Mouse (Mus musculus) cerebral cortex, adult 2 months (tissue): ENCODE measurements around the gene Ddx5.

ENCODE experiments used
- WGBS: fragments of 180-500 bp; shearing (Covaris S2); methylation state at CpG from one replicate; pipeline ENCODE4 v1.1.7; 2018; 5-methylcytosine and 5-hydroxymethylcytosine counted together

The Ddx5 gene

DNA sequence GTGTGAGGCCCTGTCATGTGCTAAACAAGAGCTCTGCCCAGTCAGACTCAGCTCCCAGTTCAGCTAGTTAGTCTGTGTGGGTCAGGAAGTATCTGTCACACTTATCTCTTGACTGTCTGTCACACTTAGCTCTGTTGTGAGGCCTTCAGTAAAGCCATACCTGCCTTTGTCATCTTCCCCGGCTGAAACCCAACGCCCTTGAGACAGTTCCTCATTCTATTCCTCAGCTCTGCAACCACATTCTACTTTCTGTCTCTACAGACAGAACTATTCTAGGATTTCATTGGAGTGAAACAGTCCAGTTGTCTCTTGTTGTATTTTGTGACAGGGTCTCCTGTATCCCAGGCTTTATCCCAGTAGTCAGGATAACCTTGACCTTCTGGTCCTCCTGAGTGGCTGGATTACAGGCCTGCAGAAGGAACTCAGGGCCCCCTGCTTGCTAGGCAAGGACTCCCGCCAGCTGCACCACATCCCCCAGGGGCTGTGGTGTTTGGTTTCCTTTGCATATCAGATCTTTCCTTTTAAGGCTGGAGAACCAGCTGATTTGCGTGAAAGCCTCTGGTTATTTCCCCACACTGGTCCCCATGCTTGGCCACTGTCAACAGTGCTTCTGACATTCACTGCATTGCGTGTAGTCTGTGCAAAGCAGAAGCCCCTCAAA is 26.7 kb downstream of the Ddx5 start:
- 77% methylated on average over 5 of the region's 5 CpGs for WGBS

DNA sequence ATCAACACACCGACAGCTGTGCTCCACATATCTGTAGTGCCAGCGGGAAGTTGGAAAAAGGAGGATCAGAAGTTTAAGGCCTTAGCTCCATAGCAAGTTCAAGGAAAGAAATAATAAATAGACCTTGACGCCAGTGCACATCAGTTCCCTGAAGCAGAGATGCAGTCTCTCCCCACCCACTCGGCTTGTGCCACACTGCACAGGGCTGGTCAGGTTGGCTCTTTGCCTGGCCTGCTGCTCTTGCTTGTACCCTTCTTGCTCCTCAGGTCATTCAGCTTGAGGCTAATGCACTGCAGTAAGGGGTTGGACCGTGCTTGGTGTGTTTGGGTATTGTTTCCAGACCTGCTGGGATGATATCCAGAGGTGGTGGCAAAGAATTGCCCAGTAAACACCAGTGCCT is 28.5 kb downstream of the Ddx5 start:
- 90% methylated on average over 5 of the region's 5 CpGs for WGBS

DNA sequence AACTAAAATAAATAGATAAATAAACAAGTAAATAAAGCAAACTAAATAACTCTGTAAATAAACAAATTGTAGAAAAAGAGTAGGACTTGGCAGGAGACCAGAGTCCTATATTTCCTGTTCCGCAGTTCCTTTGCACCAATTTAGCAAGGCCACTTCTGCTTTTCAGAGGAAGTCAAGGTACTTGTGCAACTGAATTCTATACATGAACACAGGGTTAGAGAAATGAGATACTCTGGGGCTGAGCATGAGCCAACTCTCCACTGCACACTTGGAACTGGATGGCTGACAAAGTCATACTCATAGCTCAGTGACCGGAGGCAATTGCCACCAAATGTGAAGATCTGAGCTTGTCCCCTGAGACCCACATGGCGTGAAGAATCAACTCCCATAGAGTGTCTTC is 30.0 kb downstream of the Ddx5 start:
- WGBS, result 92% methylated on average over 3 of the region's 3 CpGs

DNA sequence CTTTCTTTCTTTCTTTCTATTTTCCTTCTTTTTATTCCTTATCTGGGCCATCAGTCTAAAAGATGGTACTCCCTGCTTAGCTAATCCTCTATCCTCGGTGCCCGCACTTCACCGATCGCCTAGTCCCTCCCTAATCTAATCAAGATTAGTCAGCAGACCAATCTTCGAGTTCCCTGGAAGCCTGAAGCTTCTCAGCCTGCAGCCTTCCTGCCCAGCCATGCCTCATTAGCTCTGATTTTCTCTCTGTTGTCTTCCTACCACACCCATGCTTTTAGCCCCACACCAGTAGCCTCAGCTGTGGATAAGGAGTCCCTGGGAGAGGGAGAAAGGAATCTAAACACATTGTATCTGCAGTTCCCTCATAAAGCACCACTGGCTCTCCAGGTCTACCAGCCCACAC is 33.4 kb downstream of the Ddx5 start:
- 44% methylated on average over 5 of the region's 5 CpGs for WGBS

DNA sequence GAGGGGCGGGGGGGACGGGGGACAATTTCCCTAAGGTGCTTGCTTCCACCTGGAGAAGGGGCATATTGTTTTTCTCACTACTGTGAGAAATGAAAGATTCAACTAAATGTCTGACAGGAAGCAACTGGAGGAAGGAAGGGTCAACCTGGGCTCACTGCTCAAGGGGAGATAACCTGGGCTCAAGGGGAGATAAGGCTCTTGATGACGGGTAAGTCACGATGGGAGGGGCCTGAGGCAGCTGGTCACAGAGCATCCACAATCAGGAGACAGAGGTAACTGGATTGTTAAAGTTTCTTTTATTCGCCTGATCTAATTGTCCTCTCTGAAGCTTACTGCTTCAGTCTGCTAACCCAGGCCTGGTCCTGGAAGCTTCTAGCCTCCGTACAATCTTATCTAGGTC is 35.7 kb downstream of the Ddx5 start:
- WGBS, result 92% methylated on average over 6 of the region's 6 CpGs

DNA sequence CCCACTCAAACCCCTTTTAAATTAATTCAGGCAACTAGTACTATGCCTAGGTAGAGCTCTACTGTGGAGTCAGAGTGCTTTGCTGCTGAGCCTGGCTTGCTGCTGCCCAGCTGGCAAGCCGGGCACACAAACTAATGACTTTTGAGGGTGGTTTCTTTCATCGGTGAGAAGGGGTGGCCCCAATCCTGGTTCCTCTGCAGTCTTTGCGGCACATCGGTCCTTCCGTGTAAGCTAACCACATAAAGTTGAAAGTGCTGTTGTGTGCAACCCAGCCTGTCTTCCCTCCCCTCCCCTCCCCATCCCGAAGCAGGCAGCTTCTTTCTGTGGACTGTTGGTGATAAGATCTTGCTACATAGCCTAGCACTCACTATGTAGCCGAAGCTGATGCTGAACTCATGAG is 36.9 kb downstream of the Ddx5 start:
- 81% methylated on average over 7 of the region's 7 CpGs for WGBS

DNA sequence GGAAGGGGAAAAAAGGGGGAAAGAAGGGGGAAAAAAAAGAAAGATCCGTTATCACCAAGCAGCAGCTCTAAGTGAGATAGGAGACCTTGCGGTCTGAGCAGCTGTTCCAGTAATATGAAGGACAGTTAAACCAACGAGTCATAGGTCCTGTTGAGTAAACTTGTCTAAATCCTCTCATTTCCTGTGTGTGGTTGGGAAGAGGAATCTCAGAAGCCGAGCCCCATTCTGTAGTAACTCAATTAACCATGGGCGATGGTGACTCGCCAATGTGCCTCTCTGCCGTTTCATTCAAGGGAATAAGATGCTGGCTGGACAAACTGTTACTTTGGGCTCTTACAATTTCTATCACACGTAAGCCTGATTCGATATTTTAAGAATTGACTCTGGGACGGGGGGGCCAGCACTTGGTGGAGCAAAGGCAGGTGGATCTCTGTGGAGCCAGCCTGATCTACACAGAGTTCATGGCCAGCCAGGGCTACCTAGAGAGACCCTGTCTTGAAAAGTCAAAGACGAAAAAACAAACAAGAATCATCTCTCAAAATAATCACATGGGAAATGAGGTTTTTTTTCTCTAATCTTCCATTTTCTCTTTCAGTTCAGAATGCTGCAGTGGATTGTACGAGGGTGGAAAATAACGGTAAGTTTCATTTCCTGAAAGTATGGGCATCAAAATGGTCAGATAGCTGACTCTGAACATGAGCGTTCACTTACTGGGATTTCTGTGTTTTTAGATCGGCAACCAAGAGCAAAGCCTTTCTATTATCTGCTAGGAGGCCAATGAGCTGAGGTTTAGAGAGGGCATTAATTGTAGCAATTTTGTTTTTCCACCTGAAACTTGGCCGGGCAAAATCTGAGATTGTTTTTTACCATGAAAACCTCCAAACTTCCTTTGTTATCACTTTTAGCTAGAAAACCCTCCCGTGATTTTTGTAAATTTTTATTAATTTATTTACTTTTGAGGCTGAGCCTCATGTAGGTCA is 37.7 kb downstream of the Ddx5 start, which contains the start of gene Milr1:
TSS of gene Milr1 (plus strand) at position 188 of the 980 bp plus-strand sequence.
- WGBS, result 84% methylated on average over 17 of the region's 17 CpGs

DNA sequence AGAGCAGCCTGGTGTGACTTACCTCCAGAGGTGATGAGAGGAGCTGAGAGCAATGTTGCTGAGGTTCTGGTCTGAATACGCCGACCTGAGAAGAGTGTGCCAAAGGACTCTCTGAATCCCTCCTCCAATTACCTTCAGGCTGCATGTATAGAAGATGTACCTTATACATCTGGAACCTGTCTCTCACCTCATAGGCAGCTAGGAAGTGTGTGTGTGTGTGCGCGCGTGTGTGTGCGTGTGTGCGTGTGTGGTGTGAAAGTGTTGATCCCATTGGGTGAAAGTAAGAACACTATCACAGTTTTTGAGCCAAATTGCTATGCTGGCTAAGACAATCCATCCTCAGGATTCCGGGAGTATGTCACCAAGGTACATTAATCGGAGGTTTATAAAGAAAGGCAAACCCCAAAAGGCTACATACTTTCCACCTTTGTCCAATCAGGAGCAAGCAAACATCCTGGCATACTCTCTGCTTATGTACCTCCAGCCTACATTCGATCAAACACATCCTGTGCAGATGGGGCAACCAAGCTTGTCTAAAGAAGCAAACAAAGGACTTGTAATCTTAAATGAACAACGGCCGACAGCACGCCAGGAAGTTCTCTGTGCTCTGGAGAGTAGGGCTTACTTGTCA is 38.7 kb downstream of the Ddx5 start, which contains the start of gene Pecam1:
TSS of gene Pecam1 (minus strand) at position 508 of the 631 bp plus-strand sequence.
- 84% methylated on average over 13 of the region's 13 CpGs for WGBS

DNA sequence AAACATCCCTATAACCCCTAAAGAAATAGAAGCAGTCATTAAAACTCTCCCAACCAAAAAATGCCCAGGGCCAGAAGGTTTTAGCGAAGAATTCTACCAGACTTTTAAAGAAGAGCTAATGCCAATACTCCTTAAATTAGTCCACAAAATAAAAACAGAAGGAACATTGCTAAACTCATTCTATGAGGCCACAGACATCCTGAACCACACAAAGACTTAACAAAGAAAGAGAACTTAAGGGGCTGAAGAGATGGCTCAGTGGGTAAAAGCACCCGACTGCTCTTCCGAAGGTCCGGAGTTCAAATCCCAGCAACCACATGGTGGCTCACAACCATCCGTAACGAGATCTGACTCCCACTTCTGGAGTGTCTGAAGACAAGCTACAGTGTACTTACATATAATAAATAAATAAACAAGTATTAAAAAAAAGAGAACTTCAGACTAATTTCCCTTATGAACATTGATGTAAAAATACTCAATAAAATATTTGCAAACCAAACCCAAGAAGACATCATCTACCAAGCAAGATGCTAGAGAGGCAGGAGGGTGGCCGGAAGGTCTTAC is 39.3 kb downstream of the Ddx5 start:
- WGBS, result 93% methylated on average over 7 of the region's 7 CpGs

DNA sequence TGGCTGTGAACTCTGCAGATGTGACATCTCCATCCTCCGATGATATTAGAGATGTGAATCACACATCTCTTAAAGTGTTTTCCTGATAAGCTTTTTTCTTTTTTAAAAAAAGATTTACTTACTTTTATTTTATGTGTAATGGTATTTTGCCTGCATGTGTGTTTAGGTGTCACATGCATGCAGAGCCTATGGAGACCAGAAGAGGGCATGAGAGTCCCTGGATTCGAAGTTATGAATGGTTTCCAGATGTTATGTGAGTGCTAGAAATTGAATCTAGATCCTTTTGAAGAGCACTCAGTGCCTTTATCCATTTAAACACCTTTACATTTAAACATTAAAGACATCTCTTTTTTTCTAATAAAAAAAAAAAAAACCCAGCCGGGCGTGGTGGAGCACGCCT is 44.0 kb downstream of the Ddx5 start:
- 90% methylated on average over 5 of the region's 5 CpGs for WGBS

DNA sequence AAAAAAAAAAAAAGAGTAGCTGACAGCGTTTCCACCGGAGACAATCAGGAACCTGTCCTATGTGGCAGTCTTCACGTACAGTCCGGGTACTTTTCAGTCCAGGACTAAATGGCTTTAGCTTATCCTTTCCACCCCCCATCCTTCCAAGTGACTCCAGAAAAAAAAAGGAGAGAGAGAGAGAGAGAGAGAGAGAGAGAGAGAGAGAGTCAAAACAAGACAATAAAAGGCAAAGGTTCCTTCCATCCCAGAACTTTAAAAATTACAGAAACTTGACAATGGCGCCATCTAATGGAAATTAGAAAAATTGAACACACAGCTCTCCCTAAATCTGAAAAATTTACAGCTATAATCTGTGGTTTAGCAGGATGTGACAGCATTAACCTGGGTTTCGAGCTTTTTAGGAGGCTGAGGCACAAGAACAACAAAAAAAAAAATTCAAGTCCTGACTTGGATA is 46.6 kb downstream of the Ddx5 start:
- 41% methylated on average over 6 of the region's 6 CpGs for WGBS

DNA sequence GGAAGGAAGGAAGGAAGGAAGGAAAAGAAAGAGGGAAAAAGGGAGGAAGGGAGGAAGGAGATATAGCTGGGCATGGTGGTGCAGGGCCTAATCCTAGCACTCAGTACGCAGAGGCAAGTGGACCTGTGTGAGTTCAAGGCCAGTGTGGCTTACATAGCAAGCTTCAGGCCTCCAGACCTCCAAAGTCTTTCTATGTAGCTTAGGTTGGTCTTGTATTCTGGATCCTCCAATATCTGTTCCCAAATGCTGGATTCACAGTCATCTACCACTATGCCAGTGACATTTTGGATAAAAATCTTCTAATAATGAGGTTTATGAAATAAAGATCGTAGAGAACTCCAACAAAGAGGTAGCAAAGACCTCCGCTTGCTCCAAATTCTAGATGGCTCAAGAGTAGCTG is 47.2 kb downstream of the Ddx5 start:
- 95% methylated on average over 3 of the region's 3 CpGs for WGBS

DNA sequence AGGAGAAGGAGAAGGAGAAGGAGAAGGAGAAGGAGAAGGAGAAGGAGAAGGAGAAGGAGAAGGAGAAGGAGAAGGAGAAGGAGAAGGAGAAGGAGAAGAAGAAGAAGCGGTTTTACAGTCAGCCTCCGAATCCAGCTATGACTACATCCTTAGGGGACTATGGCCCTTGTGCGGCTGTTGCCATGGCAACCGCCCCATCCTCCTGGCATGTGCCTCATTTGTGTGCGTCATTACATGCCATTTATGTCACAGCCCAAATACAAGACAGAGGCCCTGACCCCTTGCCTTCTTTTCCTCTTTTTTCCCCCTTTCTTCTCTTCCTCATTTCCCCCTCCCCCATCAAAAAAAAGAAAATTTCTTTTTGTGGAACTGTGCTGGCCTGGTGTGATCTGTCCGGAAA is 47.8 kb downstream of the Ddx5 start:
- WGBS, result 48% methylated on average over 6 of the region's 6 CpGs

DNA sequence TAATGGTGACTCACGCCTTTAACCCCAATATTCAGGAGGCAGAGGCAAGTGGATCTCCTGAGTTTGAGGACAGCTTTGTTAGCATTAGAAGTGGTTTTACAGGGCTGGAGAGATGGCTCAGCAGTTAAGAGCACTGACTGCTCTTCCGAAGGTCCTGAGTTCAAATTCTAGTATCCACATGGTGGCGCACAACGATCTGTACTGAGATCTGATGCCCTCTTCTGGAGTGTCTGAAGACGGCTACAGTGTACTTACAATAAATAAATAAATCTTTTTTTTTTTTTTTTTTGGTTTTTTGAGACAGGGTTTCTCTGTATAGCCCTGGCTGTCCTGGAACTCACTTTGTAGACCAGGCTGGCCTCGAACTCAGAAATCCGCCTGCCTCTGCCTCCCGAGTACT is 48.3 kb downstream of the Ddx5 start:
- 94% methylated on average over 5 of the region's 8 CpGs for WGBS

DNA sequence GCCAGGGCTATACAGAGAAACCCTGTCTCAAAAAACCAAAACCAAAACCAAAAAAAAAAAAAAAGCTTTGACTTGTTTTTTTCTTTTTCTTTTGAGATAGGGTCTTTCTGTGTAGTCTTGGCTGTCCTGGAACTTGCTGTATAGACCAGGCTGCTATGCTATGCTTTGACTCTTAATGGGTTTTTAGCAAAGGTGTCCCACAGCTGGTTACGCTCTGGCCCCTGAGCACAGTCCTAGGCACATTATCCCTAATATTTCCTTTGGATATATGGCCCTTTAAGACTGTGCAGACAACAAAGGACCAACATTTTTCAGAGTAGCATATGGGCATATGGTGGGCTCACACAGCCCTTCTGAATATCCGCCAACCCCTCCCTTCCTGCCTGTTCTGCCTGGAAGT is 49.9 kb downstream of the Ddx5 start:
- 89% methylated on average over 2 of the region's 2 CpGs for WGBS

DNA sequence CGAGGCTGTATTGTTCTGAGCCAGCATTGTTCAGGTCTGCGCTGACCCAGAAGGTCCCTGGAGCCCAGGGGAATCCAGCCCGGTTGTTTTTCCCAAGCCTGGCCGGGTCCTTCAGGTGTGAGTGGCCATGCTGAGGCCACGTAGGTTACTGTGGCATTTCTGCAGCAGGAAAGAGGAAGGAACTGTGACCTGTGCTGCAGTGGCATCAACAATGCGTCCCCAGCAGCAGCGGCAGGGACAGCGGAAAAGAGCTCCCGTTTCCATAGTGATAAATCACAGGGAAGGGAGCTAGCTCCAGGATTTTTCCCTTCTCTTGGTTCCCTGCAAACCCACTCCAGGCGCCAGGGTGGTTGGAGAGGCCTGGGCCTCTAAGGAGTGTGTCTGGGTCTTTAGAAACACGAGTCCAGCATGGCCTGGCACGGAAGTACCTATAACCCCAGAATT is 51.8 kb downstream of the Ddx5 start:
- 22% methylated on average over 12 of the region's 12 CpGs for WGBS

DNA sequence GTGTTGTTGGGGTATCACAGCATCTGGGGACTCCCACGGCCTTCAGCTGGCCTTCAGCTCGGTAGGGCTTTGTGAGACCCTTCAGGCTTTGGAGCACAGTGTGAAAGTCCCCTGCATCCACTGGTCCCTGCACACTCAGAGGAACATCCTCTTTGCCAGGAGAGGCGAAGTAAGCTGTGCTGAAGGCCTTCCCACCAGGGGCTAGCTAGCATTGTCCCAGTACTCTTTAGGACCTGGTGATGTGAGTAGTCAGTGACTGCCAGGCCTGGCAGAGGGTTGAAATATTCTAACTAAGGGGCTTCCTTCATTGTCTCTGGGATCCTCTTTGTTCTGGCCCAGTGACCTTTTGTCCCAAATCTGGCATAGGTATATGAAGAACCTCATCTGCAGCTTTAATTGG is 52.4 kb downstream of the Ddx5 start:
- 72% methylated on average over 3 of the region's 3 CpGs for WGBS

DNA sequence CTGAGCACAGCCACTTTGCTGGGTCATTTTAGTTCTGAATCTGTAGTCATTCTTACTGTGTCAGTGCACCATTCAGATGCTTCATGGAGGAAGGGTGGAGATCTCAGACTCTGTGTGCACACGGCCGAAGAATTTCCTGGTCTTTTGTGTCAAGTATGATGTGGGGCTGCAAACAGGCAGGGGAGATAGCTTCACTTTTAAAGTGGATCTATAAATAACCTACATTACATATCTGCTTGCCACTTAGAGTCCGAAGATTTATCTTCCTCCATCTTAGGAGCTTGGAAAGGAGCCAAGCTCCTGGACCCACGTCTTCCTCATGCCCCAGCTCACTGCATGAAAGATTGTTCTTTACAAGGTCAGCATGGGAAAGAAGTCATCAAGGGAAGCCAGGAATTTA is 58.3 kb downstream of the Ddx5 start:
- 77% methylated on average over 4 of the region's 4 CpGs for WGBS
